Mouse (Mus musculus) liver, postnatal 0 days (tissue): ENCODE data around the gene Rras. TPM values are rescaled to one million over a fixed set of nuclear protein-coding genes. Genes with fewer than 3 reads are reported as not detected.

Experiments
- ATAC-seq: fragments of 200-750 bp; cut with Nextera tagmentation; 2 replicates; pipeline ENCODE4 v1.8.0; 2017; ENCODE audit warnings: mild to moderate bottlenecking, moderate library complexity
- DNase-seq: peaks from one replicate; pipeline ENCODE4 v3.0.0-alpha.2; 2016
- H3K27ac ChIP-seq: fragments of 300-500 bp; sonication (generic); 2 replicates; pipeline ENCODE4 v1.5.1; 2014; ENCODE audit warnings: antibody characterized with exemption, moderate library complexity, mild to moderate bottlenecking, low read depth
- H3K27me3 ChIP-seq: fragments of 300-500 bp; sonication (generic); 2 replicates; pipeline ENCODE4 v1.6.1; 2014; ENCODE audit warnings: low read length, control low read depth, mixed read lengths; ENCODE audit not compliant: insufficient read depth
- H3K36me3 ChIP-seq: fragments of 300-500 bp; sonication (generic); replicated peaks from 2 replicates; pipeline ENCODE4 v1.6.1; 2014; ENCODE audit warnings: mild to moderate bottlenecking, control low read depth, low read length, moderate library complexity, mixed read lengths; ENCODE audit not compliant: insufficient read depth
- H3K4me1 ChIP-seq: fragments of 300-500 bp; sonication (generic); 2 replicates; pipeline ENCODE4 v1.6.1; 2014; ENCODE audit warnings: antibody characterized with exemption, mild to moderate bottlenecking, control low read depth; ENCODE audit not compliant: insufficient read depth
- H3K4me2 ChIP-seq: fragments of 300-500 bp; sonication (generic); 2 replicates; pipeline ENCODE4 v1.6.1; 2014; ENCODE audit warnings: low read depth, mild to moderate bottlenecking, low read length, moderate library complexity, mixed read lengths
- H3K4me3 ChIP-seq: fragments of 300-500 bp; sonication (generic); 2 replicates; pipeline ENCODE4 v1.5.1; 2014; ENCODE audit warnings: low read depth, low read length
- H3K9ac ChIP-seq: fragments of 300-500 bp; sonication (generic); replicated peaks from 2 replicates; pipeline ENCODE4 v1.6.1; 2014; ENCODE audit warnings: mild to moderate bottlenecking, moderate library complexity
- H3K9me3 ChIP-seq: fragments of 300-500 bp; sonication (generic); 2 replicates; pipeline ENCODE4 v1.6.1; 2016; ENCODE audit warnings: mild to moderate bottlenecking, control low read depth, low read length, mixed read lengths
- CTCF ChIP-seq: sonication (generic); IDR thresholded peaks from 2 replicates; pipeline ENCODE4 v1.5.1; 2016; ENCODE audit warnings: antibody characterized with exemption, low read depth
- EP300 ChIP-seq: IDR thresholded peaks from 2 replicates; pipeline ENCODE4 v1.6.1; 2016; ENCODE audit warnings: antibody characterized with exemption, low read depth, mild to moderate bottlenecking
- WGBS: fragments of 180-500 bp; shearing (Covaris S2); extraction: QIAGEN DNeasy Blood & Tissue Kit; methylation state at CpG from one replicate; pipeline ENCODE4 v1.1.7; 2014; ENCODE audit not compliant: insufficient replicate concordance; 5-methylcytosine and 5-hydroxymethylcytosine counted together
- polyA plus RNA-seq: library from polyadenylated mRNA; unstranded; fragments of >200 nt; fragmentation: Nextera tagmentation; extraction: Ambion mirVana; gene quantifications from 2 replicates; pipeline ENCODE4 v1.2.1, GENCODE M21; 2015

Rras gene
- polyA plus RNA-seq, 1 experiment from 2014 or later = 25.4 TPM

DNA sequence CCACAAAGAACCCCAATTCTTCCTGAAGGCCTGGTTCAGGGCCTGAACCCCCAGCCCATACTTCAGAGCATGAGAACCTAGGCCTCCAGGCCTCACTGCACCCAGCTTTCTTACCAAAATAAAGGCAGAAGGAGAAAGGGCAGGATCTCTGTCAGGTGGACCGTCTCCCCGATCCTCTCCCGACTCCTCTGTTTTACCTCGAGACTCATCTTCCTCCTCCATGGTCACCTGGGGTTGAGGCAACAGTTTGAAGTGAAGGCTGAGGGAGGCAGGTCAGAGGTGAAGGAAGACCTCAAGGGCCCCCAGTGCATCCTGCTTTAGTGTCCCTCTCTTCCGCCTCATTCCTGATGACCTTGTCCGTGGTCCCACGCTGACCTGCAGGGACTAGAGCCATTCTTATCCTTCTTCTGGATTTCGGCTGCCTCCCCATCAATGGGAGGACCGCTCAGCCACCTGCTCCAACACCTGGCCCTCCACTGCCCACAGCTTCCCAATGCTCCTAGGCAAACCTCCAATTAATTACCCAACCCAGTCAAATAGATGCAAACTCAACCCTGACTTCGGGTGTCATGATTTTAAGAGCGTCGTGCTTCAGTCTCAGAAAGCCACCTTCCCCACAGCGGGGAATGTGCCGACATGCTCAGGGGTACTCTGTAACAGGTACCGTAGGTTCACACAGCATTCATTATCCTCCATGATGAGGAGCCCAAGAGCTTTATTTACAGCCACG lies 4.2 kb upstream of the Rras start:
- peaks cover 44% of the 10 kb centered on the region for H3K36me3 ChIP-seq
- 0 out of 2 replicates have a peak overlapping the region, but pooled peaks have one; percentile 7 for H3K9ac ChIP-seq
- no peak for DNase-seq
- TF ChIP-seq CTCF = no peak
- TF ChIP-seq EP300 = no peak
- H3K4me1 ChIP-seq = peaks cover 19% of the 10 kb centered on the region
- H3K27ac ChIP-seq = no peak overlapping the region
- H3K9me3 ChIP-seq = no peaks in the 10 kb centered on the region
- WGBS = 93% methylated on average over 16 of the region's 16 CpGs
- H3K4me3 ChIP-seq = no peak overlapping the region
- no peak overlapping the region for H3K4me2 ChIP-seq
- no peak for ATAC-seq
- H3K27me3 ChIP-seq = no peaks in the 10 kb centered on the region

DNA sequence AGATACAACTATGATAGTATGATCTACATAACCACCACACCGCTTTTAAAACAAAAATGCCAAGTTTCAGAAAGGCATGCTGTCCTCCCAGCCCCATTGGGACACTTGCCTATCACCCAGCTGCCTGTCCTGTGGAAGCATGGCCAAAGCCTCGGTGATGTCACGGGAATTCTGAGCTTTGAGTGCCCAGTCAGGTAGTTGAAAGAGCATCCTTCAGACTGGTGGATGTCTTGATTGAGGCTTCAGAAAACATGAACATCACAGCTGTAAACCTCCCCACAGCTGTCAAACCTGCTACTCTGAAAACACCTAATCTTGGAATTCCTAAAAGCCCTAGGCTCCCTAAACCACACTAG lies 3.7 kb upstream of the Rras start:
- TF ChIP-seq CTCF (no peak), EP300 (no peak)
- no peak overlapping the region for H3K4me3 ChIP-seq
- no peak overlapping the region for H3K4me2 ChIP-seq
- ATAC-seq (no peak), DNase-seq (no peak)
- WGBS = 95% methylated on average over 3 of the region's 3 CpGs
- H3K36me3 ChIP-seq = peaks cover 39% of the 10 kb centered on the region
- peaks cover 19% of the 10 kb centered on the region for H3K4me1 ChIP-seq
- no peak overlapping the region for H3K9ac ChIP-seq
- H3K27ac ChIP-seq = 0 out of 2 replicates have a peak overlapping the region, but pooled peaks have one; percentile 25
- H3K27me3 ChIP-seq = no peaks in the 10 kb centered on the region
- H3K9me3 ChIP-seq = no peaks in the 10 kb centered on the region

- Histone ChIP-seq H3K4me2 (peak overlapping the region; percentile 68), H3K9ac (peak overlapping the region; percentile 96), H3K9me3 (no peaks in the 10 kb centered on the region), H3K27ac (peak overlapping the region; percentile 98), H3K36me3 (peaks cover 30% of the 10 kb centered on the region), H3K27me3 (no peaks in the 10 kb centered on the region), H3K4me1 (peaks cover 19% of the 10 kb centered on the region), H3K4me3 (peak overlapping the region; percentile 93)
- WGBS = under 1% methylated on average over 20 of the region's 20 CpGs
- ATAC-seq = no peak
- TF ChIP-seq CTCF = no peak
- TF ChIP-seq EP300 = no peak
- DNase-seq = no peak
Measured at GRCm38 (mm10) chr7:45015344-45015956, 2.3 kb upstream of the Rras start.

DNA sequence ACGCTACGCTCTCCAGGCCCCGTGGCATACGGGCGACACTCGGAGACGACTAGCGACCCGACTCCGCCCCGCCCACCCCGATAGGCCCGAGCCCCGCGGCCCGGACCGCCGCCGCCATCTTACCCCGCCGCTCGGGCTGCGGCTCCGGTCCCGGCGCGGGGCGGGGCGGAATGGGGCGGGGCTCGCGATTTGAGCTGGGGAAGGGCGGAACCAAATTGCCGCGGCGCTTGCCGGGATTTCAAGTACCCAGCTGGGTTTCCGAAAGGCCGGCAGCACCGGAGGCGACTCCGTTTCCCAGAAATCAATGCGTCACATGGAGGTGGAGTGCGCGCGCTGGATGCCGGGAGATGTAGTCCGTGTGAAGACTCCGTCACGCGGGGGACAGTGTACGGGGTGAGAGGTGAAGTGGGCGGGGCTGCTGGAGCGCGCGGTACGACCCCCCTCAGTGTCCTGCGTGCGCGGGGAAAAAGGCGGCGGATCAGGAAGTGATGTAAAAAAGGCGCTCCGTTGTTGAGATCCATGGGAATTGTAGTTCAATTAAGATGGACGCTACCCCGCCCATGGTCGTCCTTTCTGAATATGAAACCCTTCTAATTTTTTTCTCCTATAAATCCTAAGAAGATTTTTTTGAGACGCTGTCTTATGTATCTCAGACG lies 1.7 kb upstream of the Rras start, which contains the start of gene Scaf1:
TSS of gene Scaf1 (minus strand) at position 407 of the 656 bp plus-strand sequence.
- peaks cover 26% of the 10 kb centered on the region for H3K36me3 ChIP-seq
- no peak for TF ChIP-seq CTCF
- TF ChIP-seq EP300 = peak; percentile 59; the same call in 1 of the 2 replicates
- ATAC-seq (peak; percentile 80), DNase-seq (peak; percentile 99)
- H3K27me3 ChIP-seq = no peaks in the 10 kb centered on the region
- WGBS = under 1% methylated on average over 68 of the region's 69 CpGs
- H3K4me1 ChIP-seq = peaks cover 19% of the 10 kb centered on the region
- peak within 1 kb of the TSS; percentile 93 for H3K4me3 ChIP-seq
- H3K9me3 ChIP-seq = no peaks in the 10 kb centered on the region
- peak within 1 kb of the TSS; percentile 96 for H3K9ac ChIP-seq
- H3K4me2 ChIP-seq = peak within 1 kb of the TSS; percentile 99
- peak within 1 kb of the TSS; percentile 98 for H3K27ac ChIP-seq

GRCm38 (mm10) chr7:45016761-45017160 lies 1.0 kb upstream of the Rras start:
- peak overlapping the region; percentile 98 for H3K27ac ChIP-seq
- H3K9me3 ChIP-seq = no peaks in the 10 kb centered on the region
- H3K27me3 ChIP-seq = no peaks in the 10 kb centered on the region
- no peak for ATAC-seq
- no peak for TF ChIP-seq EP300
- no peak for TF ChIP-seq CTCF
- WGBS = 2% methylated on average over 4 of the region's 4 CpGs
- H3K4me3 ChIP-seq = peak overlapping the region; percentile 93
- H3K4me1 ChIP-seq = peaks cover 19% of the 10 kb centered on the region
- peaks cover 20% of the 10 kb centered on the region for H3K36me3 ChIP-seq
- H3K4me2 ChIP-seq = peak overlapping the region; percentile 99
- DNase-seq = no peak
- peak overlapping the region; percentile 85 for H3K9ac ChIP-seq

GRCm38 (mm10) chr7:45019031-45019571 lies 1.3 kb downstream of the Rras start:
- WGBS = 31% methylated on average over 8 of the region's 8 CpGs
- Histone ChIP-seq H3K27me3 (no peaks in the 10 kb centered on the region), H3K36me3 (no peaks in the 10 kb centered on the region; the same call in 1 of the 2 replicates), H3K9me3 (no peaks in the 10 kb centered on the region), H3K4me3 (peak overlapping the region; percentile 93), H3K27ac (peak overlapping the region; percentile 92; the same call in 1 of the 2 replicates), H3K4me1 (peaks cover 15% of the 10 kb centered on the region), H3K9ac (peak overlapping the region; percentile 35; the same call in 1 of the 2 replicates), H3K4me2 (peak overlapping the region; percentile 99)
- no peak for ATAC-seq
- DNase-seq = no peak
- TF ChIP-seq CTCF = no peak
- no peak for TF ChIP-seq EP300
